In genomic region chr5:83385021-83385420, GRCm38 (mm10) we compare ENCODE assay signal across 30 mouse cellular contexts. TPM values are rescaled to one million over a fixed set of nuclear protein-coding genes. Genes with fewer than 3 reads are reported as not detected.
"Had no signal": no experiment of that assay in that cellular context is flagged by ENCODE, and none has a peak within 500 bp of the region (broad histone marks: within the 10 kb centered on the region; RNA-seq: fewer than 3 reads in every experiment).

No protein-coding gene starts in this region.

- H3K27me3 ChIP-seq: heart, embryonic 13.5 days; heart, embryonic 15.5 days; hindbrain, embryonic 12.5 days; intestine, embryonic 15.5 days; limb, embryonic 12.5 days; liver, embryonic 13.5 days; liver, embryonic 15.5 days had no signal

- H3K4me3 ChIP-seq: gastrocnemius, adult 2 months; heart, embryonic 13.5 days; heart, embryonic 15.5 days; hindbrain, embryonic 10.5 days; hindbrain, embryonic 12.5 days; intestine, embryonic 15.5 days; layer of hippocampus, adult 2 months; left cerebral cortex, adult 2 months; limb, embryonic 10.5 days; limb, embryonic 12.5 days; liver, embryonic 13.5 days; liver, embryonic 15.5 days had no signal

- H3K9me3 ChIP-seq: heart, embryonic 13.5 days; heart, embryonic 15.5 days; hindbrain, embryonic 10.5 days; hindbrain, embryonic 12.5 days; intestine, embryonic 15.5 days; limb, embryonic 10.5 days; limb, embryonic 12.5 days; liver, embryonic 13.5 days; liver, embryonic 15.5 days had no signal

- ATAC-seq: forebrain, embryonic 16.5 days; hindbrain, embryonic 16.5 days; inflammation-experienced regulatory T-cells, adult 6 months; intestine, embryonic 15.5 days; intestine, postnatal 0 days; liver, postnatal 0 days had no signal

- H3K4me2 ChIP-seq: heart, embryonic 13.5 days; heart, embryonic 15.5 days; hindbrain, embryonic 12.5 days; hindbrain, embryonic 14.5 days; intestine, embryonic 15.5 days; limb, embryonic 12.5 days; liver, embryonic 11.5 days; liver, embryonic 13.5 days; liver, embryonic 15.5 days had no signal

- H3K4me1 ChIP-seq: heart, embryonic 13.5 days; heart, embryonic 15.5 days; hindbrain, embryonic 10.5 days; hindbrain, embryonic 12.5 days; intestine, embryonic 15.5 days; limb, embryonic 10.5 days; limb, embryonic 12.5 days; liver, embryonic 13.5 days; liver, embryonic 15.5 days had no signal

- DNase-seq: gastrocnemius, adult 2 months; gastrocnemius, postnatal 10 days; gastrocnemius, postnatal 25 days; kidney, adult 18-20 months; kidney, adult 8-10 months; kidney, postnatal 10 days; kidney, postnatal 25 days; kidney, postnatal 4 days; liver; liver, embryonic 13.5 days; liver, postnatal 0 days had no signal

- H3K36me3 ChIP-seq: heart, embryonic 13.5 days; heart, embryonic 15.5 days; hindbrain, embryonic 10.5 days; hindbrain, embryonic 12.5 days; intestine, embryonic 15.5 days; limb, embryonic 10.5 days; limb, embryonic 12.5 days; liver, embryonic 13.5 days; liver, embryonic 15.5 days had no signal

- H3K9ac ChIP-seq: heart, embryonic 13.5 days; heart, embryonic 15.5 days; hindbrain, embryonic 12.5 days; hindbrain, embryonic 14.5 days; intestine, embryonic 15.5 days; limb, embryonic 12.5 days; liver, embryonic 13.5 days; liver, embryonic 15.5 days; liver, postnatal 0 days had no signal

- H3K27ac ChIP-seq: gastrocnemius, adult 2 months; heart, embryonic 13.5 days; heart, embryonic 15.5 days; hindbrain, embryonic 10.5 days; hindbrain, embryonic 12.5 days; hindbrain, embryonic 14.5 days; intestine, embryonic 15.5 days; layer of hippocampus, adult 2 months; left cerebral cortex, adult 2 months; limb, embryonic 10.5 days; limb, embryonic 12.5 days; liver, embryonic 13.5 days; liver, embryonic 15.5 days had no signal

RNA-seq across cellular contexts. Expression of gene Tecrl, which starts 30.0 kb away (rescaled TPM):
- total RNA-seq: granulocyte monocyte progenitor cell, adult 5-6 weeks; layer of hippocampus, postnatal 25 days had no signal
- polyA plus RNA-seq: forebrain, embryonic 16.5 days; inflammation-experienced regulatory T-cells, adult 6 months; intestine, postnatal 0 days; kidney, embryonic 14.5 days; limb, embryonic 10.5 days; liver, postnatal 0 days had no signal
